Mouse (Mus musculus): ENCODE results near the gene Gtf2h3.

GRCm38 (mm10) chr5:124632461-124632860, 53.5 kb downstream of the Gtf2h3 start:
- TF ChIP-seq POLR2A (IDR thresholded peaks at IDR 0.05; ENCODE audit: insufficient read depth, low read depth, low read length) (no peak), CTCF (IDR thresholded peaks at IDR 0.05; ENCODE audit: insufficient read depth, low read depth, low read length) (no peak)

Measured in olfactory bulb, adult 2 months (tissue).